Mouse (Mus musculus): Measurements from ENCODE around the gene Cplx3. TPM values are rescaled to one million over a fixed set of nuclear protein-coding genes. Genes with fewer than 3 reads are reported as not detected.

Gene Cplx3
- polyA plus RNA-seq, 1 experiment from 2014 or later, result not detected

DNA sequence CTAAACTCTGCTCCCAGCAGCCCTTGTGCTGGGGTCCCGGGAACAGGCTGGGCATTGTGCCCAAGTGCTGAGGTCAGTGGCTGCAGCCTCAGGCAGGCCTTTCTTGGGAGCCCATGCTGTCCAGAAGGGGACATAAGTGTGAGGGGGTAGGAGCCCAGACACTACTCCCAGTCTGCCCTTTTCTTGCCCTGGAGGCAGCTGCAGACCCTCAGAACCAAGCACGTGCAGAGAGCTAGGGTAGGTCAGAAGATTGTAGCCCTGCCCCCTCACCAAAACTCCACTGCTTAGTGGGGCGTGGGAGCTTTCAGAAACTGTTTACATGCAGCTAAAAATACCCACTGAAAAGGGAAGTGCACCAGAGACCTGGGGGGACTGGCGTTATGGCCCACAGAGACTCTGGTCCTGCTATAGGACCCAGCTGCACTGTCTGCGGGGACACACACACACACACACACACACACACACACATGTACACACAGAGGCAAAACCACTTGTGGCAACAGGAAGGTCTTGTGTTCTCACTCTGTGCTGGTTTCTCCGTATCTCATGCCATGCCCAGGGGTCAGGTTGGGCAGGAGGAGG, 31.8 kb upstream of the Cplx3 start:
- H3K4me3 ChIP-seq (ENCODE audit: low read depth, low read length), result 0 out of 2 replicates have a peak overlapping the region, but pooled peaks have one; percentile 5
- peak overlapping the region; percentile 52 for H3K4me2 ChIP-seq
- peaks cover 44% of the 10 kb centered on the region for H3K4me1 ChIP-seq (ENCODE audit: insufficient read depth)
- DNase-seq (peak; percentile 85), ATAC-seq (ENCODE audit: insufficient read depth) (peak; percentile 73)
- H3K9ac ChIP-seq, result peak overlapping the region; percentile 40; the same call in 1 of the 2 replicates
- peaks cover 7% of the 10 kb centered on the region; the same call in 1 of the 2 replicates for H3K36me3 ChIP-seq (ENCODE audit: insufficient read depth)
- no peak for TF ChIP-seq CTCF (IDR thresholded peaks at IDR 0.05; ENCODE audit: low read depth)
- no peaks in the 10 kb centered on the region for H3K27me3 ChIP-seq (ENCODE audit: insufficient read depth, low read length)
- 16% methylated on average over 6 of the region's 6 CpGs for WGBS
- H3K9me3 ChIP-seq (ENCODE audit: low read depth, low read length), result no peaks in the 10 kb centered on the region
- H3K27ac ChIP-seq (ENCODE audit: low read depth), result peak overlapping the region; percentile 84

DNA sequence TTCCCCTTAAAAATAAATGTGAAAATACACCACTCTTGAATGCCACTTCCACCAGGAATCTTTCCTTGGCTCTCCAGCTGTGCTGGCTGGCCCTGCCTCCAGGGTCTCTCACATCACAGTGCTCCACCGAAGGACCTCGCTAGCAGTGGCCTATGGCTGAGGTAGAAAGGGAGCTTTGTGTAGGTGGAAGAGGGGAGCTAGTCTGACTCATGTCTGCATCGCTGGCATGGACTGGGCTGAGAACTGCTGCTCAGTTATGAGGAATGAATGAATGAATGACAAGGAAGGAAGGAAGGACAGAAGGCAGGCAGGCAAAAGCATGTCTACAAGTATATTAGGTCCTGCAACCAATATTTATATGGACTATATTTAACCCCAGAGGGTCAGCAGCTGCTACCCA, 31.2 kb upstream of the Cplx3 start:
- Histone ChIP-seq H3K9me3 (ENCODE audit: low read depth, low read length) (no peaks in the 10 kb centered on the region), H3K36me3 (ENCODE audit: insufficient read depth) (peaks cover 10% of the 10 kb centered on the region; the same call in 1 of the 2 replicates), H3K4me2 (peak overlapping the region; percentile 52), H3K27me3 (ENCODE audit: insufficient read depth, low read length) (no peaks in the 10 kb centered on the region), H3K27ac (ENCODE audit: low read depth) (peak overlapping the region; percentile 84), H3K4me3 (ENCODE audit: low read depth, low read length) (no peak overlapping the region), H3K4me1 (ENCODE audit: insufficient read depth) (peaks cover 40% of the 10 kb centered on the region), H3K9ac (no peak overlapping the region)
- ATAC-seq (ENCODE audit: insufficient read depth) (no peak), DNase-seq (no peak)
- WGBS, result 56% methylated on average over 3 of the region's 3 CpGs
- no peak for TF ChIP-seq CTCF (IDR thresholded peaks at IDR 0.05; ENCODE audit: low read depth)

GRCm38 (mm10) chr9:57633481-57634024, 27.5 kb upstream of the Cplx3 start:
- Histone ChIP-seq H3K4me2 (no peak overlapping the region), H3K27me3 (ENCODE audit: insufficient read depth, low read length) (no peaks in the 10 kb centered on the region), H3K27ac (ENCODE audit: low read depth) (no peak overlapping the region), H3K4me1 (ENCODE audit: insufficient read depth) (peaks cover 15% of the 10 kb centered on the region), H3K36me3 (ENCODE audit: insufficient read depth) (peaks cover 38% of the 10 kb centered on the region), H3K9ac (no peak overlapping the region), H3K4me3 (ENCODE audit: low read depth, low read length) (no peak overlapping the region), H3K9me3 (ENCODE audit: low read depth, low read length) (no peaks in the 10 kb centered on the region)
- DNase-seq (no peak), ATAC-seq (ENCODE audit: insufficient read depth) (no peak)
- peak; percentile 25 for TF ChIP-seq CTCF (IDR thresholded peaks at IDR 0.05; ENCODE audit: low read depth)
- WGBS, result 24% methylated on average over 4 of the region's 4 CpGs

DNA sequence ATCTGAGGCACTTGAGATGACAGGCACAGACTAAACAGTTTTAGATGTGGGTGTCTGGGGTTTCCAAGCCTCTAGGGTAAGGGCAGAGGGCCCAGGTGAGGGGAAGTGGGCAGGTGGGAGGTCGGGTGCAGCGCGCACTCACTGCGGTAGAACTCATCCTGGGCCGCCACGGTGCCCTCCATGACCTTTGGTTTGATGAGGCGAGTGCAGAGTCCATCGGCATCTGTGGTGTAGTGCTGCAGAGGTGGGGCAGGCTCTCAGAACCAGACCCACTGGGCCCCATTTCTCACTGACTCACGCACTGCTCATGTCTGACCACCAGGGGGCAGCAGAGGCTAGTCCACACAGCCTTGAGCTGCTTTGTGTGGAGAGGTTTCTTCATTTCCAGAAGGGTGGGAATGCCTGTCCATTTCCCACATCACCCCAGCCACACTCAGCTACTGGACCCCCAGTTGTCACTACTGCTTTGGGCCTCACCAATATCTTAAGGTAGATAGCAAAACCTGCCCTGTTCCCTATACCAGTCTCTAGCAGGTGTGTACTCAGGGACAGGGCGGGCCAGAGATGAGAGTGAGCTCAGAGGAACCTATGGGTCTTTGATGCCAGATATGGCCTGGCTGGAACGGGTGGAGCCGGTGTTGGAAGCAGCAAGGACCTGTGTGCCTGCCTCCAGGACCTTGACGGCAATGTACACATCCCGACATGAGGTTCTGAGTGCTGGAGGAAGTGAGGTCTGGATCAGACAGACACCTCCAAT, 23.2 kb upstream of the Cplx3 start:
- peak; percentile 99 for TF ChIP-seq CTCF (IDR thresholded peaks at IDR 0.05; ENCODE audit: low read depth)
- Histone ChIP-seq H3K4me3 (ENCODE audit: low read depth, low read length) (no peak overlapping the region), H3K27ac (ENCODE audit: low read depth) (no peak overlapping the region), H3K9ac (no peak overlapping the region), H3K9me3 (ENCODE audit: low read depth, low read length) (no peaks in the 10 kb centered on the region), H3K4me2 (no peak overlapping the region), H3K36me3 (ENCODE audit: insufficient read depth) (peaks cover 81% of the 10 kb centered on the region), H3K4me1 (ENCODE audit: insufficient read depth) (no peaks in the 10 kb centered on the region), H3K27me3 (ENCODE audit: insufficient read depth, low read length) (no peaks in the 10 kb centered on the region)
- DNase-seq (peak; percentile 89), ATAC-seq (ENCODE audit: insufficient read depth) (peak; percentile 76)
- 61% methylated on average over 14 of the region's 14 CpGs for whole genome bisulfite sequencing

DNA sequence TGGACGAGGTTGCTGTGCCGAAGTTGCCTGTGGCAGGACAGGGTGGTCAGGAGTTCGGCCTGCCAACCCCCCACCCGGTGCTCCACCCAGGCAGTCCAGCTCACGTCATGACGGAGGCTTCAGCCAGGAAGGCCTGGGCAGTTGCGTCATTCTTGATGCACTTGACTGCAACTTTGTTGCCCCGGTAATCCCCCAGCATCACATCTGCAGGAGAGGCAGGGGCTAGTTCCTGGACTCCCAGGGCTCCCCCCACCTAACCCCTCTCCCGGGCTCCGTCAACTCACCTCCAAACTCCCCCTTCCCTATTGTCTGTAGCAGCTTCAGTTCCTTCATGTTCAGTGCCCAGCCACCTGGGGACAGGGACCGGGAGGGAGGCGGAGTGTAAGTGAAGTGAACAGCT, 22.6 kb upstream of the Cplx3 start:
- DNase-seq, result no peak
- no peak overlapping the region for H3K4me2 ChIP-seq
- no peak overlapping the region for H3K9ac ChIP-seq
- H3K9me3 ChIP-seq (ENCODE audit: low read depth, low read length), result no peaks in the 10 kb centered on the region
- peak; percentile 9; the same call in 1 of the 2 replicates for ATAC-seq (ENCODE audit: insufficient read depth)
- 86% methylated on average over 12 of the region's 12 CpGs for WGBS
- H3K4me1 ChIP-seq (ENCODE audit: insufficient read depth), result no peaks in the 10 kb centered on the region
- TF ChIP-seq CTCF (IDR thresholded peaks at IDR 0.05; ENCODE audit: low read depth), result no peak
- no peaks in the 10 kb centered on the region for H3K27me3 ChIP-seq (ENCODE audit: insufficient read depth, low read length)
- H3K4me3 ChIP-seq (ENCODE audit: low read depth, low read length), result no peak overlapping the region
- no peak overlapping the region for H3K27ac ChIP-seq (ENCODE audit: low read depth)
- H3K36me3 ChIP-seq (ENCODE audit: insufficient read depth), result peaks cover 84% of the 10 kb centered on the region

- Histone ChIP-seq H3K9me3 (ENCODE audit: low read depth, low read length) (no peaks in the 10 kb centered on the region), H3K27me3 (ENCODE audit: insufficient read depth, low read length) (no peaks in the 10 kb centered on the region), H3K27ac (ENCODE audit: low read depth) (no peak overlapping the region), H3K4me1 (ENCODE audit: insufficient read depth) (no peaks in the 10 kb centered on the region), H3K36me3 (ENCODE audit: insufficient read depth) (peaks cover 82% of the 10 kb centered on the region), H3K4me2 (no peak overlapping the region), H3K9ac (no peak overlapping the region), H3K4me3 (ENCODE audit: low read depth, low read length) (no peak overlapping the region)
- no peak for TF ChIP-seq CTCF (IDR thresholded peaks at IDR 0.05; ENCODE audit: low read depth)
- ATAC-seq (ENCODE audit: insufficient read depth) (no peak), DNase-seq (no peak)
- WGBS, result 87% methylated on average over 11 of the region's 11 CpGs
Measured at GRCm38 (mm10) chr9:57627892-57628291, 21.8 kb upstream of the Cplx3 start.

DNA sequence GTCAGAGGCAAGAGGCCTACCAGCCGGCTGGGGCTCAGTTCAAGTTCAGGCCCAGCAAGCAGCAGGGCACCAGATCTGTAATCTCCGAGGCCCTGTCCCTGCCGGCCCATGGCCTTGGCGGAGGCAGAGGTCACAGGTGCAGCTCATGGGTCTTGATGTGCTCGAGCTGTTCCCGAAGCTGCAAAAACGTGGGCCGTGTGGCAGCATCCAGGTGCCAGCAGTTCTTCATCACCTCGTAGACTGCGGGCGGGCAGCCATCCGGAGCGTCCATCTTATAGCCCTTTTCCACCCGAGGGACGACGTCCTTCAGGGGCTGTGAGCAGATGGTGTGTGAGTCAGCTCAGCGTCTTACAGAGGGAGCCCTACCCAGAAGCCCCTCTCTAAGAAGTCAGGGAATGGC, 21.1 kb upstream of the Cplx3 start:
- Histone ChIP-seq H3K4me2 (no peak overlapping the region), H3K27me3 (ENCODE audit: insufficient read depth, low read length) (no peaks in the 10 kb centered on the region), H3K36me3 (ENCODE audit: insufficient read depth) (peaks cover 79% of the 10 kb centered on the region), H3K9ac (no peak overlapping the region), H3K4me1 (ENCODE audit: insufficient read depth) (no peaks in the 10 kb centered on the region), H3K4me3 (ENCODE audit: low read depth, low read length) (no peak overlapping the region), H3K9me3 (ENCODE audit: low read depth, low read length) (no peaks in the 10 kb centered on the region), H3K27ac (ENCODE audit: low read depth) (no peak overlapping the region)
- TF ChIP-seq CTCF (IDR thresholded peaks at IDR 0.05; ENCODE audit: low read depth), result no peak
- DNase-seq (no peak), ATAC-seq (ENCODE audit: insufficient read depth) (no peak)
- 84% methylated on average over 17 of the region's 17 CpGs for WGBS
